Mouse (Mus musculus): ENCODE measurements around the gene Nkx2-5. TPM values are rescaled to one million over a fixed set of nuclear protein-coding genes. Genes with fewer than 3 reads are reported as not detected.

The Nkx2-5 gene
- total RNA-seq, 1 experiment from 2014 or later: not detected

GRCm38 (mm10) chr17:26838191-26838910, 6.5 kb downstream of the Nkx2-5 start:
- no peak for ATAC-seq (replicated peaks; ENCODE audit: low read depth, poor library complexity, severe bottlenecking)

GRCm38 (mm10) chr17:26837546-26837985, 7.2 kb downstream of the Nkx2-5 start:
- ATAC-seq (replicated peaks; ENCODE audit: low read depth, poor library complexity, severe bottlenecking): no peak

DNA sequence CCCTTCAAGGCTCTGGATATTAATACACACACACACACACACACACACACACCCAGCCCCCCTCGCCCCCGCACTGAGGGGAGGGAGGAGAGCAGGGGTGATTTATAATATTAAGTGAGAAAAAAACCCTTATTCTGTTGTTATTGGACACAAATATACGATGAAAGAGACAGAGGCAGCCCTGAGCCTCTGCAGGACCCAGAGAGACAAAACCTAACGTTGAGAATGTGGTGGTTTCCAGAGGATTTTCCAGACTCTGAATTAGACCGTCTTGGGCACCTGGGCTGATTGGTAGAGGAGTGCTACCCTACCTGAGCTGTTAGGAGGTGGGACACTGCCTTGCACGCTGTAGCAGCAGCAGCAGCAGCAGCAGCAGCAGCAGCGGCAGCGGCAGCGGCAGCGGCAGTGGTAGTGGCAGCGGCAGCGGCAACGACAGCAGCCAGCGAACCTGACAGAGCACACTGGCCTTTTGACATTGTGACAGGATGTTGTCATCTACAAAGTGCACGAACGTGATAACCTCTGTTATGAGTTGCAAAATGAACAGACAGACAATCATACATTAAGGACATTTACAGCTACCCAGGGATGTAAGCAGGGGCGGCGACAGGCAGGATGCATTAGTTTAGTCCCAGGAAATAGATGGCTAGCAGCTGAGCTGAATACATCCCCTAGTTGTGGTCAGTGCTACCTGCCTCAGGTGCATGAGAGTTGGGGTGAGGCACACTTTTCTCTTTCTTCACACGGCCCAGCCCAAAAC, 7.8 kb downstream of the Nkx2-5 start:
- ATAC-seq (replicated peaks; ENCODE audit: low read depth, poor library complexity, severe bottlenecking): no peak

DNA sequence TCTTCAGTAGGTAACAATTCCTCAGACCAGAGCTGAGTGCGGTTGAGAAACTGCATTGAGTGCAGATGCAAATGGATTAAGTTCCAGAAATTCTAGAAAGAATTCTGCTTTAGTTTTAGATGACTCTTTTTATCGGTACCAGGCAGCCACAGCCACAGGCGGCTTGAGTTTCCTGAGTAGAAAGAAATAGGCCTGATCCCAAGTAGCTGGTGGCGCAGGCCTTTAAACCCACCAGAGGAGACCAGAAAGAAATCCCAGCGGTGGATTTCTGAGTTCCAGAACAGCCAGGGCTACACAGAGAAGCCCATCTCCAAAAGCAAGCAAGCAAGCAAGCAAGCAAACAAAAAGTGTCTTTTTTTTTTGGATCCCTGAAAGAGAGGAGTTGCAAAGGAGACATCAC, 8.4 kb downstream of the Nkx2-5 start:
- no peak for ATAC-seq (replicated peaks; ENCODE audit: low read depth, poor library complexity, severe bottlenecking)

DNA sequence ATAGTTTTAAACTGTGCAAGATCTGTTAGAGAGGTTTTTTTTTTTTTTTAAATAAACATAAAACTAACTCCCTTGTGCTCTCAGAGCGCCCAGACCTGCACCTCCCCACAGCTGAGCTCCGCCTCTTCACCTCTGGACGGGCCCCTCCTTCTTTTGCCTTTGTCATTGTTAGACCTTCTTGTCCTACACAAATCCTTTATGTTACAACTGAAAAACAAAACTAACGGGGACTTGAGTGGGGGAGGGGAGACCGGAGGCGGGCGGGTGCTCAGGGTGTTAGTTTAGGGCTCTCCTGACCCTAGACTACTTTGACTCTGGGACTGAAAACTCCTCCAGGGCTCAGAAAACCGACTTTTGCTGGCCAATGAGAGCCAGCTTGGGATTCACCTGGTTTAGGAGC, 8.9 kb downstream of the Nkx2-5 start:
- ATAC-seq (replicated peaks; ENCODE audit: low read depth, poor library complexity, severe bottlenecking): no peak

- no peak for ATAC-seq (replicated peaks; ENCODE audit: low read depth, poor library complexity, severe bottlenecking)
These were observed 9.6 kb downstream of the Nkx2-5 start for GRCm38 (mm10) chr17:26834966-26835755.

GRCm38 (mm10) chr17:26834302-26834965, 10.4 kb downstream of the Nkx2-5 start:
- no peak for ATAC-seq (replicated peaks; ENCODE audit: low read depth, poor library complexity, severe bottlenecking)

DNA sequence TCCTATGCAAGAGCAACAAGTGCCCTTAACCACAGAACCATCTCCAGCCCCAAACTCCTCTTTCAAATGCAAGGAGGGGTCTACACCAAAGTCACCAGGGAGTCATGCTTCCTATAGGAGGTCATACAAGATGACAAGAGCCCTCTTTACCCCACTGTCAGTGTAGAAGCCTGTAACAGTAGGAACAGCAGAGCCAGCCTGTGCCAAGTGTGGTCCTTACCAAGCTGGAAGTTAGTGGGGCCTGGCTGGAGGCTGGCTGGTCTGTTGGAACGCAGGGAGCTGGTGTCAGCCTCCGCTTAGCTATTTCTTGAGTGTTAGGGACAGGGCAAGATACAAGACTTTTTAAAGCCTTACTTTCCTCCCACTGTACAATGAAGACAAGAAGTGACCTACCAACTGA, 11.0 kb downstream of the Nkx2-5 start:
- ATAC-seq (replicated peaks; ENCODE audit: low read depth, poor library complexity, severe bottlenecking): no peak

- no peak for ATAC-seq (replicated peaks; ENCODE audit: low read depth, poor library complexity, severe bottlenecking)
These were observed 18.7 kb downstream of the Nkx2-5 start for GRCm38 (mm10) chr17:26826131-26826530.

DNA sequence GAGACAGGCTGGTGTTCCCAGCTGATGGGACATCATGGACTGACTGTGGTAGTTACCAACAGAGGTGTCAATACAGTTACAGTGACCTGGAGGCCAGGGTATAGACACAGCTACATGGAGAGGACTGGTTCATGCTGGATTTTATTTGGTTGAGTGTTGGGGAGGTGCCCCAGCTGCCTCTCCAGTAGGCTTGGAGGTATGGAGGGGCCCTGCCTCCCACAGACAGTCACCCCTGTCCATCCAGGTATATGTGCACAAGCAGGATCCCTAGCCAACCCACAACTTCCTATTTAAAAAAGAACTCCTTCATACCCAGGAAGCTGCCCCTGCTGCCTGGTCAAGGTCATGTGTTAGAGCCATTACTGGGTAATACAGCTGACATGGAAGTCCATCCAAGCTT, 27.0 kb downstream of the Nkx2-5 start:
- no peak for ATAC-seq (replicated peaks; ENCODE audit: low read depth, poor library complexity, severe bottlenecking)

- peak; percentile 65 for ATAC-seq (replicated peaks; ENCODE audit: low read depth, poor library complexity, severe bottlenecking)
These were observed 28.0 kb downstream of the Nkx2-5 start for GRCm38 (mm10) chr17:26816810-26817209.

DNA sequence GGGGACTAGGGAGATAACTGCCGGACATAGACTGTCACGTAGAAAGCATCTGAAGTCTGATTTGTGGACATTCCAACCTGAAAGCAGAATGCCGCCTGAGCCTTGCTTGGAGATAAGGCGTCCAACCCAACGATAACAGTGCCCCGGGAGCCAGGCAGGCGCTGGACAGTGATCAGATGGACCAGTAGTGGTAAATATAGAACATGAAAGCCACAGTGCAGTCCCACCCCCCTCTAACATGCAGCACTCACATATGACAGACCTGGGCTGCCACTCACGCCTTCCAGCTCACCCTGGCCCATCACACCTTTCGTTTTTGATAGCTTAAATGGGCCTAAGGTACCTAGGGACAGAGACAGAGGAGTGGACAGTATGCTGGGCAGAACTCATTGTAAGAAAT, 31.3 kb downstream of the Nkx2-5 start:
- no peak for ATAC-seq (replicated peaks; ENCODE audit: low read depth, poor library complexity, severe bottlenecking)

DNA sequence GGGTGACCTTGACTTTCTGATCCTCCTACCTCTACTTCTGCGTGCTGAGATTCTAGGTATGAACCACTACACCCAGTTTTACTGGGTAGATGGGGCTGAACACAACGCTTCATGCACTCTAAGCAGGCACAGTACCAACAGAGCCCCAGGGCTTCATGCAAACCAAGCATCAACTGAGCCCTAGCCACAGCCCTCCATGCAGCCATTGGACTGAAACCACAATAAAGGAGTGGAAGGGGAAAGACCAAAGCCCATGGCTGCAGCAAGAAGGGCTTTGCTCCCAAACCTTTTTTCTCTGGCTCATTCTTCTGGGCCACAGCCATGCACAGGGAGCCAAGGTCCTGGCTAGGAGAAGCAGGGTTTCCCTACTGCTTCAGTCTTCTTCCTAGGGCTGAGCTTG, 32.2 kb downstream of the Nkx2-5 start:
- no peak for ATAC-seq (replicated peaks; ENCODE audit: low read depth, poor library complexity, severe bottlenecking)

- ATAC-seq (replicated peaks; ENCODE audit: low read depth, poor library complexity, severe bottlenecking): no peak
These were observed 41.9 kb downstream of the Nkx2-5 start for GRCm38 (mm10) chr17:26802886-26803285.

- no peak for ATAC-seq (replicated peaks; ENCODE audit: low read depth, poor library complexity, severe bottlenecking)
These were observed 47.3 kb downstream of the Nkx2-5 start for GRCm38 (mm10) chr17:26797379-26798128.

DNA sequence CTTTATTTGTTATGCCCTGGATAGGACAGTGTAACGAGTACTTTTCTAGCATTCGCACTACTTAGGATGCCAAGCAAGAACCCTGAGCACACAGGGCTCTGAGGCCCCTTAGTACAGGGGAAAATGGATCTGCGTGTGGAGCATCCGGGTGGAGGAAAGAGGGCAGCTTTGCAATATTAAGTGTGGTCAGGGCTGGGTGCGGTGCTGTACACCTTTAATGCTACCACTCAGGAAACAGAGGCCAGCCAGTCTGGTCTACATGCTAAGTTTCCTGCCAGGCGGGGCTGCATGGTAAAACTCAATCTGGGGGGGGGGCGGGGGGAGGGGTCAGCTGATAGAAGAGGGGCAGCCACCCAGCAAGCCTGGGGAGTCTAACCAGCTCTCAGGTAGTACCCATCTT, 49.4 kb downstream of the Nkx2-5 start:
- no peak for ATAC-seq (replicated peaks; ENCODE audit: low read depth, poor library complexity, severe bottlenecking)

GRCm38 (mm10) chr17:26794744-26795143, 50.1 kb downstream of the Nkx2-5 start:
- peak; percentile 92 for ATAC-seq (replicated peaks; ENCODE audit: low read depth, poor library complexity, severe bottlenecking)

DNA sequence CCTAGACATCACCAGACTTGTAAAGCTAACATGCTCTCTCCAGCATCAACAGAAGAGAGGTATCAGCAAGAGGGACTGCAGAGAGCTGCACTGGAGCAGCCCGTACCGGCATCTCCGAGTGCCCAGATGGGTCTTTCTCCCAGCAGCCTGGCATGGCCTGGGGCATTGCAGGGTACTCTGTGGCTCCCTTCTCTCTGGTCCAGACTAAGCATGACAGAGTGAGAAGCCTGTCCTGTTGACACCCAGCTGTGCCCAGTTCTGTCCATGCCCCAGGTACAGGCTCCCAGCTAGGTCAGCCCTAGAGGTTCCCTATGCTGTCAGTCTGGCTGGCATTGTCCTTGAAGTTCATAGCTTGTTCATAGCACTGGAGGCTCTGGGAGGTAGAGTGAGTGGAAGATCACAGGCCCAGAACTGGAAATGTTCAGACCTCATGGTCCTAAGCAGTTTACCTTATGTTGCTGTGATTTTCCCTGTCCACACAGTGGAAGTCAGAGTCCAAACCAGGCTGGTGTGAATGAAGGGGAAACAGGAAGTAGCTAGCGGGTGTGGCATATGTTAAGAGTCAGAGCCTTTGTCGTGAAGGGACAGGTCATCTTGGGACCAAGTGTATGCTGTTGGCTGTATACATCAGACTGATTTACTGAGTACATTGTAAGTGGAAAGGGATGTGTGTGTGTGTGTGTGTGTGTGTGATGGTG, 51.6 kb downstream of the Nkx2-5 start:
- ATAC-seq (replicated peaks; ENCODE audit: low read depth, poor library complexity, severe bottlenecking): no peak

GRCm38 (mm10) chr17:26792096-26792495, 52.7 kb downstream of the Nkx2-5 start:
- ATAC-seq (replicated peaks; ENCODE audit: low read depth, poor library complexity, severe bottlenecking): no peak

All from common myeloid progenitor, adult 5-6 weeks (primary cell).